Mouse (Mus musculus) left cerebral cortex, postnatal 25 days (tissue): ENCODE data around the gene Vat1l. TPM values are rescaled to one million over a fixed set of nuclear protein-coding genes. Genes with fewer than 3 reads are reported as not detected.
A peak's percentile ranks its signal among the peaks of the same experiment; 100 is the strongest.

Experiments
- DNase-seq, 2 experiments: peaks; one replicate each; pipeline ENCODE4 v3.0.0; 2022; ENCODE audit warnings: low spot score in 2 of 2, mixed read lengths in 1 of 2
- intact Hi-C: fragments of 180-260 bp; cut with DNase I; formaldehyde crosslinking; loops from one replicate; pipeline ENCODE4 v1.15.1; 2025
- total RNA-seq, 2 experiments: library from RNA; stranded (reverse); gene quantifications; 2 replicates each; pipeline ENCODE4 v1.2.3; 2021

Vat1l gene
- total RNA-seq, 2 experiments from 2014 or later, result 49.4 to 58.5 TPM

- intact Hi-C loops, result loop anchor here (10.0 kb wide), 1 partner anchor 420 kb away; no protein-coding TSS in a partner anchor
- peak; percentile 67 to 90 for DNase-seq
These were observed 89.7 kb downstream of the Vat1l start for GRCm38 (mm10) chr8:114294889-114295748.

- intact Hi-C loops, result loop anchor here (10.0 kb wide), 1 partner anchor 421 kb away; no protein-coding TSS in a partner anchor
- DNase-seq, result no peak
These were observed 90.3 kb downstream of the Vat1l start for GRCm38 (mm10) chr8:114295749-114296067.

GRCm38 (mm10) chr8:114298253-114298652 lies 92.8 kb downstream of the Vat1l start:
- no peak for DNase-seq
- intact Hi-C loops, result loop anchor here (10.0 kb wide), 1 partner anchor 423 kb away; no protein-coding TSS in a partner anchor

GRCm38 (mm10) chr8:114300072-114300471 lies 94.7 kb downstream of the Vat1l start:
- no peak for DNase-seq
- intact Hi-C loops, result no loop called here

GRCm38 (mm10) chr8:114306296-114306695 lies 100.9 kb downstream of the Vat1l start:
- DNase-seq, result no peak
- intact Hi-C loops, result no loop called here

GRCm38 (mm10) chr8:114314669-114315325 lies 109.4 kb downstream of the Vat1l start:
- intact Hi-C loops, result no loop called here

GRCm38 (mm10) chr8:114318161-114318560 lies 112.7 kb downstream of the Vat1l start:
- no peak for DNase-seq
- intact Hi-C loops, result no loop called here

More at GRCm38 (mm10) chr8:114314669-114315325, 109.4 kb downstream of the Vat1l start:
- DNase-seq, result no peak

GRCm38 (mm10) chr8:114322096-114322495 lies 116.7 kb downstream of the Vat1l start:
- DNase-seq, result no peak
- intact Hi-C loops, result no loop called here

- no peak for DNase-seq
- intact Hi-C loops, result no loop called here
These were observed 126.5 kb downstream of the Vat1l start for GRCm38 (mm10) chr8:114331928-114332327.

- intact Hi-C loops, result loop anchor here (1.0 kb wide), 1 partner anchor 12 kb away; no protein-coding TSS in a partner anchor
These were observed 127.5 kb downstream of the Vat1l start for GRCm38 (mm10) chr8:114332949-114333348.

GRCm38 (mm10) chr8:114335721-114336120 lies 130.3 kb downstream of the Vat1l start:
- intact Hi-C loops, result no loop called here

More at GRCm38 (mm10) chr8:114332949-114333348, 127.5 kb downstream of the Vat1l start:
- no peak for DNase-seq

GRCm38 (mm10) chr8:114342276-114342675 lies 136.9 kb downstream of the Vat1l start:
- no peak for DNase-seq
- intact Hi-C loops, result no loop called here

More at GRCm38 (mm10) chr8:114335721-114336120, 130.3 kb downstream of the Vat1l start:
- no peak for DNase-seq

GRCm38 (mm10) chr8:114344789-114345188 lies 139.4 kb downstream of the Vat1l start:
- no peak for DNase-seq
- intact Hi-C loops, result no loop called here

GRCm38 (mm10) chr8:114346045-114346444 lies 140.6 kb downstream of the Vat1l start:
- peak in 1 of 2 experiments; percentile 48 for DNase-seq
- intact Hi-C loops, result no loop called here

GRCm38 (mm10) chr8:114351643-114352427 lies 146.4 kb downstream of the Vat1l start:
- intact Hi-C loops, result no loop called here
- peak; percentile 38 to 85 for DNase-seq

GRCm38 (mm10) chr8:114360506-114360905 lies 155.1 kb downstream of the Vat1l start:
- intact Hi-C loops, result no loop called here
- no peak for DNase-seq

- intact Hi-C loops, result no loop called here
- DNase-seq, result no peak
These were observed 157.8 kb downstream of the Vat1l start for GRCm38 (mm10) chr8:114363167-114363566.

GRCm38 (mm10) chr8:114363656-114364055 lies 158.2 kb downstream of the Vat1l start:
- intact Hi-C loops, result no loop called here
- DNase-seq, result no peak

GRCm38 (mm10) chr8:114369038-114369976 lies 163.9 kb downstream of the Vat1l start:
- DNase-seq, result peak; percentile 78 to 83
- intact Hi-C loops, result loop anchor here (1.0 to 2.0 kb wide), 3 partner anchors 163 to 705 kb away; no protein-coding TSS in a partner anchor
